Mouse (Mus musculus): Measurements from ENCODE around the gene Unc93a.
"Not testable (repeated sequence)": the region's sequence is repeated elsewhere in the genome, so short reads cannot be mapped to it uniquely, and the experiment has no call there.

DNA sequence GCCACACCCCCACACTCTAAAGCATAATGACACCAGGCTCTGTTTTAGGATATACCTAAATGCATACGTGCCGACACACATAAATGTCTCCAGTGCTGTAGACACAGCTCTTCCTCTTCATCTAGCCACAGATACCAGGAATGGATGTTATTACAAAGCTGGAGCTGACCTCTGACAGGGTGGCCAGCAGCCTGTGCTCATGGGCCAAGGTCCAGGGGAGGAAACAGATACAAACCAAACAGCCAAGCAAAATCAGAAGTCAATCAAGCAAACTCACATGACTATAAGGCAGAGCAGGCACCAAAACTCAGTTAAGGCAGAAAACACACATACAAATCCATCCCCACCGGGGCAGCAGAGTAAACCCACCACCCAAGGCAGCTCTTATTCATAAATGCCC lies 2.3 kb downstream of the Unc93a start:
- TF ChIP-seq TAL1 (IDR thresholded peaks at IDR 0.05; ENCODE audit: low read length); POLR2A (IDR thresholded peaks at IDR 0.05; ENCODE audit: control insufficient read depth in 1 of 2, insufficient read depth in 1 of 2, low read depth in 1 of 2, low read length in 2 of 2, poor library complexity in 1 of 2); CTCF (IDR thresholded peaks at IDR 0.05 in 2 of 3, conservative IDR thresholded peaks at IDR 0.05 in 1 of 3; ENCODE audit: control insufficient read depth in 1 of 3, insufficient read depth in 1 of 3, low read depth in 2 of 3, low read length in 3 of 3, poor library complexity in 1 of 3, severe bottlenecking in 1 of 3); ZNF384 (IDR thresholded peaks at IDR 0.05; ENCODE audit: low read depth, low read length); USF2 (IDR thresholded peaks at IDR 0.05; ENCODE audit: borderline replicate concordance in 1 of 2, insufficient read depth in 1 of 2, low read depth in 1 of 2, low read length in 2 of 2); POLR2AphosphoS2 (IDR thresholded peaks at IDR 0.05; ENCODE audit: low read length); MAX (IDR thresholded peaks at IDR 0.05; ENCODE audit: low read length); GATA1 (IDR thresholded peaks at IDR 0.05; ENCODE audit: low read depth, low read length); NELFE (IDR thresholded peaks at IDR 0.05; ENCODE audit: low read depth, low read length); HCFC1 (IDR thresholded peaks at IDR 0.05; ENCODE audit: low read depth, low read length); TCF12 (IDR thresholded peaks at IDR 0.05; ENCODE audit: low read depth, low read length); MXI1 (IDR thresholded peaks at IDR 0.05; ENCODE audit: low read depth, low read length); MAFK (IDR thresholded peaks at IDR 0.05; ENCODE audit: borderline replicate concordance, low read depth, low read length); NRF1 (IDR thresholded peaks at IDR 0.05; ENCODE audit: insufficient read depth, low read depth, low read length, poor library complexity, severe bottlenecking): not testable (repeated sequence)
